24 mouse cellular contexts compared by ENCODE assay signal in the genomic region with DNA sequence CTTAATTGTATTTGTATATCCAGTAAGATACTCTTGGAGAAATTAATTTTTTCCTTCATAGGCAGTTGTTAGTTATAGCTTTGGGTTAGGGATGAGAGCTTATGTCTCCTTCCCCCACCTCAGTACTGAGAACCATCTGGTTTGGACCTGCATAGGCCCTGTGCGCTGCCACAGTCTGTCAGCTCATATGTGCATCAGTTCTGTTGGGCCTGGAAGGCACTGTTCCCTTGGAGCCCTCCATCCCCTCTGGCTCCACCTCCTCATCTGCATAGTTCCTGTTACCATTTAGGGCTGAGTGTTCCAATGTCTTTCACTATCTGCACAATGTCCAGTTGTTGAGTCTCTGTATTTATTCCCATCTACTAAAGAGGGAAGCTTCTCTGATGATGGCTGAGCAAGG. TPM values are rescaled to one million over a fixed set of nuclear protein-coding genes. Genes with fewer than 3 reads are reported as not detected.
DNase-seq lines count a peak whose midpoint lies in the region; ATAC-seq lines count a peak whose summit lies in the region.
"Had no signal": no experiment of that assay in that cellular context is flagged by ENCODE, and none has a peak within 500 bp of the region (broad histone marks: within the 10 kb centered on the region; RNA-seq: fewer than 3 reads in every experiment).

No protein-coding gene starts in this region.

- no peaks in the 10 kb centered on the region for H3K9me3 ChIP-seq in forebrain, embryonic 16.5 days (ENCODE audit: control insufficient read depth, low read length)
- H3K9me3 ChIP-seq: embryonic facial prominence, embryonic 10.5 days; heart, embryonic 13.5 days; hindbrain, embryonic 13.5 days; limb, embryonic 13.5 days; lung, embryonic 15.5 days; midbrain, embryonic 12.5 days; neural tube, embryonic 12.5 days had no signal

- H3K27ac ChIP-seq in forebrain, embryonic 16.5 days (ENCODE audit: low read length), result no peak overlapping the region
- H3K27ac ChIP-seq: embryonic facial prominence, embryonic 10.5 days; heart, embryonic 13.5 days; hindbrain, embryonic 13.5 days; limb, embryonic 13.5 days; liver, embryonic 14.5 days; midbrain, embryonic 12.5 days; neural tube, embryonic 12.5 days had no signal

- H3K36me3 ChIP-seq in forebrain, embryonic 16.5 days (ENCODE audit: control insufficient read depth, insufficient read depth), result no peaks in the 10 kb centered on the region
- H3K36me3 ChIP-seq: embryonic facial prominence, embryonic 10.5 days; heart, embryonic 13.5 days; hindbrain, embryonic 13.5 days; limb, embryonic 13.5 days; lung, embryonic 15.5 days; midbrain, embryonic 12.5 days; neural tube, embryonic 12.5 days had no signal

- no peak overlapping the region for H3K9ac ChIP-seq in forebrain, embryonic 16.5 days (replicated peaks; ENCODE audit: low read depth, low read length)
- H3K9ac ChIP-seq: heart, embryonic 13.5 days; hindbrain, embryonic 13.5 days; limb, embryonic 13.5 days; liver, embryonic 14.5 days; lung, embryonic 15.5 days; midbrain, embryonic 12.5 days; neural tube, embryonic 12.5 days had no signal

- H3K4me3 ChIP-seq in forebrain, embryonic 16.5 days (replicated peaks; ENCODE audit: low read length), result no peak overlapping the region
- H3K4me3 ChIP-seq: embryonic facial prominence, embryonic 10.5 days; heart, embryonic 13.5 days; hindbrain, embryonic 13.5 days; limb, embryonic 13.5 days; lung, embryonic 15.5 days; midbrain, embryonic 12.5 days; neural tube, embryonic 12.5 days had no signal

- peaks cover 3% of the 10 kb centered on the region; the same call in 1 of the 2 replicates for H3K4me1 ChIP-seq in forebrain, embryonic 16.5 days (replicated peaks; ENCODE audit: control insufficient read depth, insufficient read depth, low read length)
- H3K4me1 ChIP-seq: hindbrain, embryonic 13.5 days; midbrain, embryonic 12.5 days; neural tube, embryonic 12.5 days had no signal

- H3K4me2 ChIP-seq in forebrain, embryonic 16.5 days (ENCODE audit: low read length), result no peak overlapping the region
- H3K4me2 ChIP-seq: heart, embryonic 13.5 days; hindbrain, embryonic 13.5 days; limb, embryonic 13.5 days; lung, embryonic 15.5 days; midbrain, embryonic 12.5 days; neural tube, embryonic 12.5 days had no signal

- 75% methylated on average over 1 of the region's 1 CpGs for WGBS in forebrain, embryonic 16.5 days

- DNase-seq in right cerebral cortex, postnatal 25 days, result peak; percentile 16
- no peak for DNase-seq in right cerebral cortex, adult 2 months (ENCODE audit: low spot score in 2 of 2)
- peak; percentile 83 for DNase-seq in layer of hippocampus, adult 9-11 months
- no peak for DNase-seq in adrenal gland, postnatal 25 days
- no peak for DNase-seq in left cerebral cortex, adult 9 months (ENCODE audit: low spot score in 2 of 2)
- no peak for DNase-seq in spleen, postnatal 10 days (ENCODE audit: low spot score in 2 of 2)
- DNase-seq: adrenal gland, postnatal 14 days; cerebellum, adult 2 months; kidney, adult 9 months; kidney, postnatal 25 days; thymus, postnatal 25 days had no signal

- peak; percentile 80 for ATAC-seq in forebrain, embryonic 16.5 days
- ATAC-seq: Patski had no signal

- H3K27me3 ChIP-seq in forebrain, embryonic 16.5 days (replicated peaks; ENCODE audit: control insufficient read depth, insufficient read depth, low read length), result no peaks in the 10 kb centered on the region
- H3K27me3 ChIP-seq: heart, embryonic 13.5 days; hindbrain, embryonic 13.5 days; limb, embryonic 13.5 days; lung, embryonic 15.5 days; midbrain, embryonic 12.5 days; neural tube, embryonic 12.5 days; Patski had no signal

RNA-seq across cellular contexts. Expression of gene Ciita, which starts 11.7 kb away (rescaled TPM):
- 0.41 and 0.49 TPM in 2 replicates for polyA plus RNA-seq in forebrain, embryonic 16.5 days (2015; fragmentation: Nextera tagmentation; extraction: Ambion mirVana)
- 0.39 and 1.00 TPM in 2 replicates for total RNA-seq in adrenal gland, postnatal 25 days (2021)
- total RNA-seq: left cerebral cortex, postnatal 10 days had no signal

RNA-seq across cellular contexts. Expression of gene Tvp23a, which starts 21.0 kb away (rescaled TPM):
- polyA plus RNA-seq in forebrain, embryonic 16.5 days (2015; fragmentation: Nextera tagmentation; extraction: Ambion mirVana), result 60.3 and 60.6 TPM in 2 replicates
- total RNA-seq in adrenal gland, postnatal 25 days (2021), result 1.3 and 2.5 TPM in 2 replicates
- total RNA-seq: granulocyte monocyte progenitor cell, adult 5-6 weeks; megakaryocyte progenitor cell, adult 5-6 weeks had no signal

RNA-seq across cellular contexts. Expression of gene Nubp1, which starts 56.5 kb away (rescaled TPM):
- 47.7 and 48.9 TPM in 2 replicates for polyA plus RNA-seq in forebrain, embryonic 16.5 days (2015; fragmentation: Nextera tagmentation; extraction: Ambion mirVana)
- 28.0 and 28.2 TPM in 2 replicates for total RNA-seq in adrenal gland, postnatal 25 days (2021)

Comparison
In these comparisons a context has a peak if more than half of its experiments do, and no peak if none do; other contexts are left out.
1. DNase-seq: peak in right cerebral cortex, postnatal 25 days (single experiment) and layer of hippocampus, adult 9-11 months (single experiment); none in right cerebral cortex, adult 2 months (0 of 2), adrenal gland, postnatal 25 days (single experiment), left cerebral cortex, adult 9 months (0 of 2) and spleen, postnatal 10 days (0 of 2).